Mouse (Mus musculus) hindbrain, embryonic 15.5 days (tissue): ENCODE measurements around the gene Pcyox1. TPM values are rescaled to one million over a fixed set of nuclear protein-coding genes. Genes with fewer than 3 reads are reported as not detected.

Experiments
- ATAC-seq: fragments of 200-750 bp; cut with Nextera tagmentation; 2 replicates; pipeline ENCODE4 v1.8.0; 2017; ENCODE audit warnings: low read depth, moderate number of reproducible peaks, moderate TSS enrichment; ENCODE audit not compliant: low FRiP score
- H3K27ac ChIP-seq: fragments of 300-500 bp; sonication (generic); replicated peaks from 2 replicates; pipeline ENCODE4 v1.5.1; 2015; ENCODE audit warnings: mild to moderate bottlenecking, inconsistent platforms
- H3K27me3 ChIP-seq: fragments of 300-500 bp; sonication (generic); 2 replicates; pipeline ENCODE4 v1.6.1; 2015; ENCODE audit warnings: control low read depth, inconsistent platforms
- H3K36me3 ChIP-seq: fragments of 300-500 bp; sonication (generic); 2 replicates; pipeline ENCODE4 v1.6.1; 2015; ENCODE audit warnings: control low read depth, inconsistent platforms
- H3K4me1 ChIP-seq: fragments of 300-500 bp; sonication (generic); replicated peaks from 2 replicates; pipeline ENCODE4 v1.6.1; 2015; ENCODE audit warnings: control low read depth, inconsistent platforms
- H3K4me2 ChIP-seq: fragments of 300-500 bp; sonication (generic); 2 replicates; pipeline ENCODE4 v1.6.1; 2015; ENCODE audit warnings: moderate library complexity, mild to moderate bottlenecking, inconsistent platforms
- H3K4me3 ChIP-seq: fragments of 300-500 bp; sonication (generic); 2 replicates; pipeline ENCODE4 v1.5.1; 2015; ENCODE audit warnings: mild to moderate bottlenecking, inconsistent platforms
- H3K9ac ChIP-seq: fragments of 300-500 bp; sonication (generic); 2 replicates; pipeline ENCODE4 v1.6.1; 2015; ENCODE audit warnings: inconsistent platforms
- H3K9me3 ChIP-seq: fragments of 300-500 bp; sonication (generic); 2 replicates; pipeline ENCODE4 v1.6.1; 2016; ENCODE audit warnings: control low read depth, inconsistent platforms
- WGBS: fragments of 180-500 bp; shearing (Covaris S2); methylation state at CpG from one replicate; pipeline ENCODE4 v1.1.7; 2015; 5-methylcytosine and 5-hydroxymethylcytosine counted together
- polyA plus RNA-seq: library from polyadenylated mRNA; unstranded; fragments of >200 nt; fragmentation: Nextera tagmentation; extraction: Ambion mirVana; gene quantifications from 2 replicates; pipeline ENCODE4 v1.2.1, GENCODE M21; 2015

Pcyox1 gene
- 84.7 and 90.1 TPM in 2 replicates for polyA plus RNA-seq

- Histone ChIP-seq H3K4me3 (peak within 1 kb of the TSS; percentile 78), H3K4me2 (peak within 1 kb of the TSS; percentile 84), H3K27ac (peak within 1 kb of the TSS; percentile 90), H3K27me3 (no peaks in the 10 kb centered on the region), H3K36me3 (peaks cover 10% of the 10 kb centered on the region), H3K4me1 (peaks cover 28% of the 10 kb centered on the region), H3K9me3 (no peaks in the 10 kb centered on the region), H3K9ac (peak within 1 kb of the TSS; percentile 90)
- under 1% methylated on average over 51 of the region's 51 CpGs for WGBS
- ATAC-seq, result peak; percentile 93
Observed at GRCm38 (mm10) chr6:86396581-86397256, at the start of gene Pcyox1. Gene Pcyox1, minus strand, starts transcription at chr6:86397154.

DNA sequence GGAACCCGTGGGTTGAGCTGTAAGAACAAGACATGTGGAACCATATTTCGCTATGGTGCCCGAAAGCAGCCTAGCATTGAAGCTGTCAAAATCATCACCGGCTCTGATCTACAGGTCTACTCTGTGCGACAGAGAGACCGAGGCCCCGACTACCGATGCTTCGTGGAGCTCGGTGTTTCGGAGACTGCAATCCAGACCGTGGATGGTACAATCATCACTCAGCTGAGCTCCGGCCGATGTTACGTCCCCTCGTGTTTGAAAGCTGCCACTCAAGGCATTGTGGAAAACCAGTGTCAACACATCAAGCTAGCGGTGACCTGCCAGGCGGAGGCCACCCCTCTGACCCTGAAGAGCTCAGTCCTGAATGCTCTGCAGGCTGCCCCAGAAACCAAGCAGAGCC, 48.6 kb upstream of the Pcyox1 start:
- Histone ChIP-seq H3K27ac (no peak overlapping the region), H3K4me2 (no peak overlapping the region), H3K27me3 (no peaks in the 10 kb centered on the region), H3K4me1 (no peaks in the 10 kb centered on the region), H3K36me3 (peaks cover 38% of the 10 kb centered on the region), H3K4me3 (no peak overlapping the region), H3K9me3 (no peaks in the 10 kb centered on the region), H3K9ac (no peak overlapping the region)
- ATAC-seq, result no peak
- 95% methylated on average over 18 of the region's 18 CpGs for WGBS

GRCm38 (mm10) chr6:86441571-86441970, 44.6 kb upstream of the Pcyox1 start:
- Histone ChIP-seq H3K4me3 (no peak overlapping the region), H3K4me2 (no peak overlapping the region), H3K9me3 (no peaks in the 10 kb centered on the region), H3K27ac (no peak overlapping the region), H3K27me3 (no peaks in the 10 kb centered on the region), H3K4me1 (peaks cover 11% of the 10 kb centered on the region), H3K9ac (no peak overlapping the region), H3K36me3 (peaks cover 25% of the 10 kb centered on the region)
- 95% methylated on average over 10 of the region's 10 CpGs for WGBS
- no peak for ATAC-seq

GRCm38 (mm10) chr6:86439531-86439930, 42.6 kb upstream of the Pcyox1 start:
- H3K4me3 ChIP-seq, result peak overlapping the region; percentile 84
- H3K4me1 ChIP-seq, result peaks cover 11% of the 10 kb centered on the region
- H3K4me2 ChIP-seq, result peak overlapping the region; percentile 78
- peak overlapping the region; percentile 90; the same call in 1 of the 2 replicates for H3K27ac ChIP-seq
- H3K9ac ChIP-seq, result peak overlapping the region; percentile 70
- no peak for ATAC-seq
- no peaks in the 10 kb centered on the region for H3K9me3 ChIP-seq
- WGBS, result 95% methylated on average over 1 of the region's 1 CpGs
- H3K27me3 ChIP-seq, result no peaks in the 10 kb centered on the region
- H3K36me3 ChIP-seq, result peaks cover 36% of the 10 kb centered on the region

DNA sequence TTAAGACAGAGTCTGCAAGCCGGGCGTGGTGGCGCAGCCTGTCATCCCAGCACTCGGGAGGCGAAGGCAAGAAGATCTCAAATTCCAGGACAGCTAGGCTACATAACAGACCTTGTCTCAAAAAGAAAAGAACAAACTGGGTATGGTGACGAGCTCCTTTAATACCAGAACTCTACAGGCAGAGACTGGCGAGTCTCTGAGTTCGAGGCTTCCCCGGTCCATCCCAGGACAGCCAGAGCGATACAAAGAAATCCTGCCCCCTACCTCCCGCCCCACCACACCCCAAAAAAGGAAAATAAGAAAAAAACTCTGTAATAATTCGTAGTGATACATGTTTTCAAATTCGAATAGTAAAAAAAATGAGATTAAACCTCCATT, 42.2 kb upstream of the Pcyox1 start:
- Histone ChIP-seq H3K4me1 (peaks cover 11% of the 10 kb centered on the region), H3K27ac (peak overlapping the region; percentile 90), H3K27me3 (no peaks in the 10 kb centered on the region), H3K4me3 (peak overlapping the region; percentile 84), H3K36me3 (peaks cover 36% of the 10 kb centered on the region), H3K4me2 (peak overlapping the region; percentile 78), H3K9ac (peak overlapping the region; percentile 70), H3K9me3 (no peaks in the 10 kb centered on the region)
- 5% methylated on average over 13 of the region's 13 CpGs for WGBS
- ATAC-seq, result no peak

DNA sequence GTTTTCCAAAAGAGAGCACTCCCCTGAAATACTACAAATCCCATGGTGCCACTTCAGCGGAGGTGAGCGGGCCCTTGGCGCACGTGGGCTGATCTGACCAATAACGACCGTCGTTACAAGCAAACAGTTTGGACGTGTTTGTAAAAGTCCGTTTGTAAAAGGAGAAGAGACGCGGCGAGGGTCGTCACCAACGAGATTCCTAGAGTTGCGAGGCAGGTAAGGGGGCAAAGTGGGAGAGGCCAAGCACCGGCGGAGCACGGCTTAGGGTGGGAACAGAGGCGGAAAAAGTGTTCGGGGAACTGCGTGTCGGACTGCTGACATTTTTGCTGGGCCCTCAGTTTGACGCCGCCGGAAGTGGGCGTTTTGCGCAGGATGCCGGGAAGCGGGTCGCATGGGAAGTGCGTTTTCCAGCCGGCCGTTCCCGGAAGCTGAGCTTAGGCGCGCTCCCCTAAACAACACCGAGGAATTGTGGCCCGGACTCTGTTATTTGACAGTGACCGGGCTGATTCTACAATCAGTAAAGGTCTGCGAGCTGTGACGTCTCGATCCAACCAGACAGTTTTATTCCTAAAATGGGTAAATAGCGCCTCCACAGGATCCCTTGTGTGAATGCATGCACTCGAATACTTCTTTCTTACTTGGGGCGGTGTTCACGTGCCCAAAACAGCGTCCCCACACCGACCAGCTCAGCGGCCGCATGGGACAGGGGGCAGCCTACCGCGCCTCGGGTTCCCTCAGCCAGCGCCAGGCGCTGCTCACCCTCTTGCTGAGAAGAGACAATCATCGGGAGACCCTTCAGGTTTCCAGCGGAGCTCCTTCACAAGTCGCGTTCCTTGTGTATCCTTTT, 41.5 kb upstream of the Pcyox1 start, which contains the start of gene C87436:
C87436 (plus strand) TSS at position 103 of the 847 bp plus-strand sequence.
- peak within 1 kb of the TSS; percentile 90 for H3K27ac ChIP-seq
- under 1% methylated on average over 59 of the region's 59 CpGs for WGBS
- H3K9ac ChIP-seq, result peak within 1 kb of the TSS; percentile 70
- peak within 1 kb of the TSS; percentile 84 for H3K4me3 ChIP-seq
- ATAC-seq, result peak; percentile 97
- peaks cover 36% of the 10 kb centered on the region for H3K36me3 ChIP-seq
- H3K4me2 ChIP-seq, result peak within 1 kb of the TSS; percentile 78
- H3K9me3 ChIP-seq, result no peaks in the 10 kb centered on the region
- peaks cover 11% of the 10 kb centered on the region for H3K4me1 ChIP-seq
- H3K27me3 ChIP-seq, result no peaks in the 10 kb centered on the region

- peak overlapping the region; percentile 90 for H3K27ac ChIP-seq
- ATAC-seq, result no peak
- H3K27me3 ChIP-seq, result no peaks in the 10 kb centered on the region
Observed at GRCm38 (mm10) chr6:86437711-86438110, 40.8 kb upstream of the Pcyox1 start.

DNA sequence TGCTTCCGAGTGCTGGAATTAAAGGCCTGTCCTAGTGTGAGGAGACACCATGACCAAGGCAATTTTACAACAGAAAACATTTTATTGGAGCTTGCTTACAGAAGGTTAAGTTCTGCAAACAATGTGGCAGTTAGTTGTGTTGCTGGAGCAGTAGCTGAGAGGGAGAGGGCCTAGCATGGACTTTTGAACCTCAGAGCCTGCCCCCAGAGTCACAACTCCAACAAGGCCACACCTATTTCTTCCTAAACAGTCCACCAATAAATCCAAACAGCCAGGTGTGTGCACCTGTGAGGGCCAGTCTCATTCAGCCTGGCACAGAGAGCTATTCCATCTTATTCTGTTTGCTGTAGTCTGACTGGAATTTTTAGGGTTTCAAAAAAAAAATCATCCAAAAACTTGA, 36.7 kb upstream of the Pcyox1 start:
- no peak overlapping the region for H3K4me3 ChIP-seq

More at GRCm38 (mm10) chr6:86437711-86438110, 40.8 kb upstream of the Pcyox1 start:
- Histone ChIP-seq H3K4me1 (peaks cover 11% of the 10 kb centered on the region), H3K9me3 (no peaks in the 10 kb centered on the region), H3K4me2 (peak overlapping the region; percentile 78), H3K4me3 (peak overlapping the region; percentile 84), H3K36me3 (peaks cover 40% of the 10 kb centered on the region), H3K9ac (peak overlapping the region; percentile 70)
- WGBS, result 3% methylated on average over 14 of the region's 14 CpGs

DNA sequence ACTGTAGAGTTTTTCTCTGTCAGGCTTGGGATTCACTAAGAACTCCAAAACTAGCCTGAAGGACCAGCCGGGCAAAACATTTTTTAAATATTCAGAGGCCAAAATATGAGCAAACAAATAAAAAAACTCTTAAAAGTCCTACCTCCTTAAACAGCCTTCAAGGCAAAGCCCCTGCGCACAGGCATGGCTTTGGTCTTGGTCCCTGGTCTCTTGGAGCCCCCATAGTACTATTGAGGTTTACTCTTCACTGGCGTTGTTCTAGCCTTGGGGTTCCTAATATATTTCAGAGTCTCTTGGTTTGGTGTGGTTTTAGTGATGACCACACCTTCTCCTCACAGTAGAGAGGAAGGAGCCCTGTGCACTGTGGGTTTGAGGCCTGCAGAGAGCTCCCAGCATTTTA, 34.6 kb upstream of the Pcyox1 start:
- Histone ChIP-seq H3K4me3 (no peak overlapping the region), H3K9me3 (no peaks in the 10 kb centered on the region), H3K4me2 (no peak overlapping the region), H3K36me3 (peaks cover 86% of the 10 kb centered on the region), H3K27ac (no peak overlapping the region), H3K27me3 (no peaks in the 10 kb centered on the region), H3K4me1 (no peaks in the 10 kb centered on the region), H3K9ac (no peak overlapping the region)
- no peak for ATAC-seq
- WGBS, result 98% methylated on average over 3 of the region's 3 CpGs

More for the DNA sequence above, 36.7 kb upstream of the Pcyox1 start:
- H3K4me1 ChIP-seq, result no peaks in the 10 kb centered on the region
- no peak overlapping the region for H3K4me2 ChIP-seq
- H3K27ac ChIP-seq, result no peak overlapping the region
- peaks cover 67% of the 10 kb centered on the region for H3K36me3 ChIP-seq
- WGBS, result 95% methylated on average over 1 of the region's 1 CpGs
- no peak overlapping the region for H3K9ac ChIP-seq
- no peaks in the 10 kb centered on the region for H3K9me3 ChIP-seq
- no peak for ATAC-seq
- no peaks in the 10 kb centered on the region for H3K27me3 ChIP-seq

DNA sequence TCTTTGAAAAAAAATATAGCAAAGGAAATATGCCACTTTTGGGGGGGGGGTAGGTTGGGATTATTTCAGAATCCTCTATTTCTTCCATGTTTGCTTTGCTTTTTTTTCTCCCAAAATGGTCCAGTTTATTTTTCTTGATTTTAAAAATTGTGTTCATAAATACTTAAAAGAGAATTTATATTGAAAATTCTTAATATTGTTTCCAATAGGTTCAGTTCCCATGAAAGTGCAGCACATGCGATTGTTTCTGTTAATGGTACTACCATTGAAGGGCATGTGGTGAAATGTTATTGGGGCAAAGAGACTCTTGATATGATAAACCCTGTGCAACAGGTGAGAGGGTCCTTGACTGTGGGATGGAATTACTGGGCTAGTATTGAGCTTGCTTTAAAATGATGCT, 29.4 kb upstream of the Pcyox1 start, which contains the start of gene Gm44790:
Gm44790 (plus strand) TSS at position 301 of the 400 bp plus-strand sequence.
- H3K4me1 ChIP-seq, result no peaks in the 10 kb centered on the region
- no peak within 1 kb of the TSS for H3K4me3 ChIP-seq
- no peaks in the 10 kb centered on the region for H3K9me3 ChIP-seq
- 94% methylated on average over 1 of the region's 1 CpGs for WGBS
- H3K27ac ChIP-seq, result no peak within 1 kb of the TSS
- peaks cover 77% of the 10 kb centered on the region for H3K36me3 ChIP-seq
- H3K27me3 ChIP-seq, result no peaks in the 10 kb centered on the region
- no peak for ATAC-seq
- H3K4me2 ChIP-seq, result no peak within 1 kb of the TSS
- H3K9ac ChIP-seq, result no peak within 1 kb of the TSS

DNA sequence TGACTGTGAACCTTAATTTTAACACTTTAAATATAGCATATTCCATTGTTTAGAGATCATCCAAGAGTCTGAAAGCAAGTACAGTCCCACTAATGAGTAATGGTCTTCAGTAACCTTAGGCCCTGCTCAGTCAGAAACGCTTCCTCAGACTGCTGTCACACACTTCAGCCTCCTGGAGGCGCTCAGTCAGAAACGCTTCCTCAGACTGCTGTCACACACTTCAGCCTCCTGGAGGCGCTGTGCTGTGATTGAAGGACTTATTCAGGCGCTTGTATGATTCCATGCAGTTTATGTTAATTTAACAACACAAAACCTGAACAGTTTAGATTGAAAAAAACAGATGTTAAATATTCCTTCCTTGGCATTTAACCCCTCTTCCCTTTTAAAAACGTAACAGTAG, 23.5 kb upstream of the Pcyox1 start:
- H3K9ac ChIP-seq, result no peak overlapping the region
- H3K36me3 ChIP-seq, result peaks cover 82% of the 10 kb centered on the region
- no peaks in the 10 kb centered on the region for H3K9me3 ChIP-seq
- 66% methylated on average over 6 of the region's 6 CpGs for WGBS
- no peak overlapping the region for H3K27ac ChIP-seq
- no peaks in the 10 kb centered on the region for H3K27me3 ChIP-seq
- no peak for ATAC-seq
- no peaks in the 10 kb centered on the region for H3K4me1 ChIP-seq
- H3K4me3 ChIP-seq, result no peak overlapping the region
- H3K4me2 ChIP-seq, result no peak overlapping the region

GRCm38 (mm10) chr6:86419239-86419638, 22.3 kb upstream of the Pcyox1 start:
- H3K4me3 ChIP-seq, result no peak overlapping the region
- 95% methylated on average over 3 of the region's 3 CpGs for WGBS
- no peak overlapping the region for H3K27ac ChIP-seq
- peaks cover 81% of the 10 kb centered on the region for H3K36me3 ChIP-seq
- ATAC-seq, result no peak
- no peaks in the 10 kb centered on the region for H3K4me1 ChIP-seq
- no peak overlapping the region for H3K4me2 ChIP-seq
- H3K27me3 ChIP-seq, result no peaks in the 10 kb centered on the region
- H3K9me3 ChIP-seq, result no peaks in the 10 kb centered on the region
- no peak overlapping the region for H3K9ac ChIP-seq
